In genomic region chr1:74390287-74390906, GRCm38 (mm10) we compare ENCODE assay signal across 8 mouse cellular contexts. TPM values are rescaled to one million over a fixed set of nuclear protein-coding genes. Genes with fewer than 3 reads are reported as not detected.
DNase-seq lines count a peak whose midpoint lies in the region; ATAC-seq and TF ChIP-seq lines count a peak whose summit lies in the region.

No protein-coding gene starts in this region.

- peak overlapping the region; percentile 81 for H3K4me2 ChIP-seq in forebrain, embryonic 15.5 days (replicated peaks)
- peak overlapping the region; percentile 42 for H3K4me2 ChIP-seq in hindbrain, postnatal 0 days (ENCODE audit: low read depth, low read length)
- peak overlapping the region; percentile 98 for H3K4me2 ChIP-seq in liver, embryonic 15.5 days
- H3K4me2 ChIP-seq in neural tube, embryonic 11.5 days (ENCODE audit: low read depth): peak overlapping the region; percentile 36

- no peak overlapping the region for H3K27ac ChIP-seq in forebrain, embryonic 15.5 days (replicated peaks)
- H3K27ac ChIP-seq in hindbrain, postnatal 0 days: no peak overlapping the region
- peak overlapping the region; percentile 97 for H3K27ac ChIP-seq in liver, embryonic 15.5 days (replicated peaks)
- H3K27ac ChIP-seq in neural tube, embryonic 11.5 days (ENCODE audit: low read depth, low read length): no peak overlapping the region

- intact Hi-C loops in heart, postnatal 25 days (cut with DNase I): loop anchor here (2.0 kb wide), 2 partner anchors 58 to 78 kb away; no protein-coding TSS in a partner anchor

- no peak overlapping the region for H3K9ac ChIP-seq in forebrain, embryonic 15.5 days (replicated peaks)
- 0 out of 2 replicates have a peak overlapping the region, but pooled peaks have one; percentile 21 for H3K9ac ChIP-seq in hindbrain, postnatal 0 days (replicated peaks; ENCODE audit: low read length)
- peak overlapping the region; percentile 95; the same call in 1 of the 2 replicates for H3K9ac ChIP-seq in liver, embryonic 15.5 days
- no peak overlapping the region; the same call in 1 of the 2 replicates for H3K9ac ChIP-seq in neural tube, embryonic 11.5 days (ENCODE audit: low read length)

- H3K4me1 ChIP-seq in forebrain, embryonic 15.5 days: peaks cover 45% of the 10 kb centered on the region
- H3K4me1 ChIP-seq in hindbrain, postnatal 0 days (ENCODE audit: insufficient read depth, low read length): peaks cover 4% of the 10 kb centered on the region; the same call in 1 of the 2 replicates
- H3K4me1 ChIP-seq in liver, embryonic 15.5 days (replicated peaks): peaks cover 82% of the 10 kb centered on the region
- peaks cover 14% of the 10 kb centered on the region for H3K4me1 ChIP-seq in neural tube, embryonic 11.5 days (ENCODE audit: control insufficient read depth, insufficient read depth, low read length)

- no peak for ATAC-seq in forebrain, embryonic 15.5 days (replicated peaks)
- ATAC-seq in hindbrain, postnatal 0 days: no peak
- ATAC-seq in liver, embryonic 15.5 days (ENCODE audit: insufficient read depth): no peak
- no peak for ATAC-seq in neural tube, embryonic 11.5 days (ENCODE audit: insufficient read depth, low FRiP score, low TSS enrichment)

- peak; percentile 69 for TF ChIP-seq CTCF in hindbrain, postnatal 0 days (IDR thresholded peaks at IDR 0.05; ENCODE audit: low read depth)

- peak; percentile 97 for DNase-seq in heart, adult 11 months
- no peak for DNase-seq in heart, postnatal 25 days (ENCODE audit: low spot score)
- DNase-seq in cerebellum, adult 11-12 months: peak; percentile 69
- DNase-seq in hindbrain, postnatal 0 days (ENCODE audit: low spot score): peak; percentile 59
- peak; percentile 41 for DNase-seq in neural tube, embryonic 11.5 days (ENCODE audit: low spot score)
- peak; percentile 77 for DNase-seq in thymus, postnatal 25 days

- H3K9me3 ChIP-seq in forebrain, embryonic 15.5 days: no peaks in the 10 kb centered on the region
- no peaks in the 10 kb centered on the region for H3K9me3 ChIP-seq in hindbrain, postnatal 0 days (ENCODE audit: low read length)
- no peaks in the 10 kb centered on the region for H3K9me3 ChIP-seq in liver, embryonic 15.5 days (replicated peaks)
- H3K9me3 ChIP-seq in neural tube, embryonic 11.5 days (ENCODE audit: control insufficient read depth, low read length): no peaks in the 10 kb centered on the region

- H3K36me3 ChIP-seq in forebrain, embryonic 15.5 days: 0 out of 2 replicates have a peak, but pooled peaks cover 5% of the 10 kb centered on the region
- peaks cover 6% of the 10 kb centered on the region; the same call in 1 of the 2 replicates for H3K36me3 ChIP-seq in hindbrain, postnatal 0 days (ENCODE audit: insufficient read depth, low read length)
- H3K36me3 ChIP-seq in liver, embryonic 15.5 days (replicated peaks): peaks cover 24% of the 10 kb centered on the region
- H3K36me3 ChIP-seq in neural tube, embryonic 11.5 days (ENCODE audit: control insufficient read depth, insufficient read depth, low read length): peaks cover 7% of the 10 kb centered on the region; the same call in 1 of the 2 replicates

- H3K4me3 ChIP-seq in forebrain, embryonic 15.5 days: peak overlapping the region; percentile 61
- H3K4me3 ChIP-seq in hindbrain, postnatal 0 days (ENCODE audit: low read length): 0 out of 2 replicates have a peak overlapping the region, but pooled peaks have one; percentile 10
- peak overlapping the region; percentile 94 for H3K4me3 ChIP-seq in liver, embryonic 15.5 days (replicated peaks)
- peak overlapping the region; percentile 91 for H3K4me3 ChIP-seq in neural tube, embryonic 11.5 days (ENCODE audit: low read depth, low read length)

- WGBS in forebrain, embryonic 15.5 days: 6% methylated on average over 21 of the region's 21 CpGs
- WGBS in hindbrain, postnatal 0 days: 7% methylated on average over 21 of the region's 21 CpGs
- 7% methylated on average over 21 of the region's 21 CpGs for WGBS in liver, embryonic 15.5 days (ENCODE audit: insufficient replicate concordance)
- WGBS in neural tube, embryonic 11.5 days: 5% methylated on average over 21 of the region's 21 CpGs

- H3K27me3 ChIP-seq in forebrain, embryonic 15.5 days: no peaks in the 10 kb centered on the region
- no peaks in the 10 kb centered on the region for H3K27me3 ChIP-seq in hindbrain, postnatal 0 days (ENCODE audit: insufficient read depth, low read length)
- no peaks in the 10 kb centered on the region for H3K27me3 ChIP-seq in liver, embryonic 15.5 days
- 0 out of 2 replicates have a peak, but pooled peaks cover 4% of the 10 kb centered on the region for H3K27me3 ChIP-seq in neural tube, embryonic 11.5 days (ENCODE audit: control insufficient read depth, insufficient read depth, low read length)

RNA-seq across cellular contexts. Expression of gene Ctdsp1, which starts 0.9 kb away (rescaled TPM):
- total RNA-seq in heart, postnatal 25 days (2021): 100 to 1,000 TPM; 123 to 139 TPM
- polyA plus RNA-seq in forebrain, embryonic 15.5 days (2015; fragmentation: Nextera tagmentation; extraction: Ambion mirVana): 21.4 and 22.4 TPM in 2 replicates
- total RNA-seq in hindbrain, postnatal 0 days (2014; rRNA removed): 35.7 and 38.4 TPM in 2 replicates
- polyA plus RNA-seq in hindbrain, postnatal 0 days (2015; fragmentation: Nextera tagmentation; extraction: Ambion mirVana): 17.9 and 18.2 TPM in 2 replicates
- polyA plus RNA-seq in liver, embryonic 15.5 days (2015; fragmentation: Nextera tagmentation; extraction: Ambion mirVana): 44.8 and 48.4 TPM in 2 replicates
- 41.5 and 43.5 TPM in 2 replicates for polyA plus RNA-seq in neural tube, embryonic 11.5 days (2014; fragmentation: Nextera tagmentation; extraction: Ambion mirVana)

RNA-seq across cellular contexts. Expression of gene Slc11a1, which starts 15.4 kb away (rescaled TPM):
- total RNA-seq in heart, postnatal 25 days (2021): 1 to 10 TPM; 2.5 to 3.2 TPM
- polyA plus RNA-seq in forebrain, embryonic 15.5 days (2015; fragmentation: Nextera tagmentation; extraction: Ambion mirVana): 1.9 and 3.2 TPM in 2 replicates
- 3.6 and 10.6 TPM in 2 replicates for total RNA-seq in hindbrain, postnatal 0 days (2014; rRNA removed)
- polyA plus RNA-seq in hindbrain, postnatal 0 days (2015; fragmentation: Nextera tagmentation; extraction: Ambion mirVana): 2.3 and 2.9 TPM in 2 replicates
- polyA plus RNA-seq in liver, embryonic 15.5 days (2015; fragmentation: Nextera tagmentation; extraction: Ambion mirVana): 14.0 and 17.0 TPM in 2 replicates
- polyA plus RNA-seq in neural tube, embryonic 11.5 days (2014; fragmentation: Nextera tagmentation; extraction: Ambion mirVana): 1.9 and 2.3 TPM in 2 replicates

RNA-seq across cellular contexts. Expression of gene Vil1, which starts 18.8 kb away (rescaled TPM):
- total RNA-seq in heart, postnatal 25 days (2021): 1 to 10 TPM in 1 of 2 experiments, under 1 TPM in 1; 0.57 to 1.0 TPM
- polyA plus RNA-seq in forebrain, embryonic 15.5 days (2015; fragmentation: Nextera tagmentation; extraction: Ambion mirVana): 0.27 and 0.29 TPM in 2 replicates
- 0.26 TPM in 1 of 2 replicates, not detected in the other for total RNA-seq in hindbrain, postnatal 0 days (2014; rRNA removed)
- 0.14 and 0.18 TPM in 2 replicates for polyA plus RNA-seq in hindbrain, postnatal 0 days (2015; fragmentation: Nextera tagmentation; extraction: Ambion mirVana)
- 0.76 and 0.99 TPM in 2 replicates for polyA plus RNA-seq in liver, embryonic 15.5 days (2015; fragmentation: Nextera tagmentation; extraction: Ambion mirVana)
- 0.09 and 0.15 TPM in 2 replicates for polyA plus RNA-seq in neural tube, embryonic 11.5 days (2014; fragmentation: Nextera tagmentation; extraction: Ambion mirVana)

RNA-seq across cellular contexts. Expression of gene Catip, which starts 28.5 kb away (rescaled TPM):
- under 1 TPM; 0.18 to 0.28 TPM for total RNA-seq in heart, postnatal 25 days (2021)
- 0.38 and 1.2 TPM in 2 replicates for polyA plus RNA-seq in forebrain, embryonic 15.5 days (2015; fragmentation: Nextera tagmentation; extraction: Ambion mirVana)
- 0.75 and 1.9 TPM in 2 replicates for total RNA-seq in hindbrain, postnatal 0 days (2014; rRNA removed)
- 1.8 and 2.6 TPM in 2 replicates for polyA plus RNA-seq in hindbrain, postnatal 0 days (2015; fragmentation: Nextera tagmentation; extraction: Ambion mirVana)
- 0.06 TPM in 1 of 2 replicates, not detected in the other for polyA plus RNA-seq in liver, embryonic 15.5 days (2015; fragmentation: Nextera tagmentation; extraction: Ambion mirVana)
- 0.20 and 0.26 TPM in 2 replicates for polyA plus RNA-seq in neural tube, embryonic 11.5 days (2014; fragmentation: Nextera tagmentation; extraction: Ambion mirVana)

Comparison
In these comparisons a context has a peak if more than half of its experiments do, and no peak if none do; other contexts are left out.
1. H3K4me2 ChIP-seq: peak in every context shown above with its lines; median percentile 98 in liver, embryonic 15.5 days; 81 in forebrain, embryonic 15.5 days; 42 in hindbrain, postnatal 0 days; 36 in neural tube, embryonic 11.5 days.
2. H3K4me3 ChIP-seq: peak in every context shown above with its lines; median percentile 94 in liver, embryonic 15.5 days; 91 in neural tube, embryonic 11.5 days; 61 in forebrain, embryonic 15.5 days; 10 in hindbrain, postnatal 0 days.
3. H3K9ac ChIP-seq: peak in hindbrain, postnatal 0 days (single experiment) and liver, embryonic 15.5 days (single experiment); none in forebrain, embryonic 15.5 days (single experiment) and neural tube, embryonic 11.5 days (single experiment).